20 mouse cellular contexts compared by ENCODE assay signal in genomic region chr7:36332633-36333032, GRCm38 (mm10).
DNase-seq lines count a peak whose midpoint lies in the region; ATAC-seq lines count a peak whose summit lies in the region.
"Had no signal": no experiment of that assay in that cellular context is flagged by ENCODE, and none has a peak within 500 bp of the region (broad histone marks: within the 10 kb centered on the region; RNA-seq: fewer than 3 reads in every experiment).

No protein-coding gene starts in this region.

- intact Hi-C loops in left cerebral cortex, postnatal 14 days (cut with DNase I), result loop anchor here (10.0 kb wide), 3 partner anchors 258 to 1012 kb away; partner anchors contain the start of gene Tshz3
- intact Hi-C loops in left cerebral cortex, postnatal 10 days (cut with DNase I), result loop anchor here (5.0 to 10.0 kb wide), 2 partner anchors 258 to 365 kb away; partner anchors contain the start of gene Tshz3

- peak; percentile 56 for ATAC-seq in frontal cortex, adult (ENCODE audit: low TSS enrichment)
- ATAC-seq: lung, postnatal 0 days; midbrain, embryonic 15.5 days; Patski had no signal

- no peak for DNase-seq in frontal cortex, postnatal 14 days (ENCODE audit: low spot score in 2 of 2)
- peak; percentile 20 to 25 for DNase-seq in left cerebral cortex, postnatal 14 days (ENCODE audit: low spot score in 2 of 2)
- no peak for DNase-seq in left cerebral cortex, postnatal 10 days (ENCODE audit: extremely low spot score in 1 of 2, low spot score in 2 of 2)
- peak; percentile 46 for DNase-seq in brain, adult 2 months (ENCODE audit: low read depth, low spot score)
- DNase-seq in right cerebral cortex, postnatal 4 days, result peak; percentile 21
- DNase-seq in cerebellum, adult 11-12 months, result no peak
- DNase-seq: adrenal gland, adult 2 months; cerebellum, adult 8-10 months; cerebellum, postnatal 36 days; gastrocnemius, postnatal 14 days; heart, adult 11 months; kidney, adult 11 months; kidney, postnatal 36 days; liver; retina, postnatal 1 day; spleen, adult 18-20 months had no signal

Comparison
In these comparisons a context has a peak if more than half of its experiments do, and no peak if none do; other contexts are left out.
1. DNase-seq: peak in left cerebral cortex, postnatal 14 days (2 of 2), brain, adult 2 months (single experiment) and right cerebral cortex, postnatal 4 days (single experiment); none in frontal cortex, postnatal 14 days (0 of 2), left cerebral cortex, postnatal 10 days (0 of 2) and cerebellum, adult 11-12 months (single experiment).